Mouse (Mus musculus): ENCODE results near the gene Stim1. TPM values are rescaled to one million over a fixed set of nuclear protein-coding genes. Genes with fewer than 3 reads are reported as not detected.
A peak's percentile ranks its signal among the peaks of the same experiment; 100 is the strongest.

Gene Stim1
- polyA plus RNA-seq, 1 experiment: 37.0 TPM

GRCm38 (mm10) chr7:102243870-102244269 lies 23.7 kb upstream of the Stim1 start:
- TF ChIP-seq CTCF (conservative IDR thresholded peaks at IDR 0.05; ENCODE audit: insufficient read depth, insufficient read length, low read depth, low read length) (no peak), POLR2A (IDR thresholded peaks at IDR 0.05; ENCODE audit: low read depth, low read length) (no peak)
- H3K27me3 ChIP-seq (replicated peaks; ENCODE audit: control insufficient read depth, insufficient read depth, low read length): no peaks in the 10 kb centered on the region
- H3K27ac ChIP-seq (ENCODE audit: insufficient read depth, low read depth, low read length): no peak overlapping the region
- H3K4me1 ChIP-seq (ENCODE audit: control insufficient read depth, insufficient read depth, low read length): peaks cover 21% of the 10 kb centered on the region
- H3K36me3 ChIP-seq (ENCODE audit: control insufficient read depth, insufficient read depth, low read length): no peaks in the 10 kb centered on the region
- H3K4me3 ChIP-seq (ENCODE audit: insufficient read depth, low read depth, low read length): no peak overlapping the region
- peak; percentile 36 for DNase-seq
- 66% methylated on average over 2 of the region's 2 CpGs for WGBS

GRCm38 (mm10) chr7:102244782-102245535 lies 22.6 kb upstream of the Stim1 start:
- Histone ChIP-seq H3K36me3 (ENCODE audit: control insufficient read depth, insufficient read depth, low read length) (no peaks in the 10 kb centered on the region), H3K4me3 (ENCODE audit: insufficient read depth, low read depth, low read length) (no peak overlapping the region), H3K27ac (ENCODE audit: insufficient read depth, low read depth, low read length) (peak overlapping the region; percentile 32; the same call in 1 of the 2 replicates), H3K4me1 (ENCODE audit: control insufficient read depth, insufficient read depth, low read length) (peaks cover 24% of the 10 kb centered on the region), H3K27me3 (replicated peaks; ENCODE audit: control insufficient read depth, insufficient read depth, low read length) (no peaks in the 10 kb centered on the region)
- WGBS: 71% methylated on average over 3 of the region's 3 CpGs
- peak; percentile 36 for DNase-seq
- no peak for TF ChIP-seq POLR2A (IDR thresholded peaks at IDR 0.05; ENCODE audit: low read depth, low read length)
- no peak for TF ChIP-seq CTCF (conservative IDR thresholded peaks at IDR 0.05; ENCODE audit: insufficient read depth, insufficient read length, low read depth, low read length)

- Histone ChIP-seq H3K4me3 (ENCODE audit: insufficient read depth, low read depth, low read length) (no peak overlapping the region), H3K27ac (ENCODE audit: insufficient read depth, low read depth, low read length) (peak overlapping the region; percentile 32), H3K27me3 (replicated peaks; ENCODE audit: control insufficient read depth, insufficient read depth, low read length) (no peaks in the 10 kb centered on the region), H3K36me3 (ENCODE audit: control insufficient read depth, insufficient read depth, low read length) (no peaks in the 10 kb centered on the region), H3K4me1 (ENCODE audit: control insufficient read depth, insufficient read depth, low read length) (peaks cover 24% of the 10 kb centered on the region)
- WGBS: 27% methylated on average over 1 of the region's 1 CpGs
- TF ChIP-seq POLR2A (IDR thresholded peaks at IDR 0.05; ENCODE audit: low read depth, low read length) (no peak), CTCF (conservative IDR thresholded peaks at IDR 0.05; ENCODE audit: insufficient read depth, insufficient read length, low read depth, low read length) (no peak)
- DNase-seq: peak; percentile 14
Measured at GRCm38 (mm10) chr7:102245775-102246174, 21.8 kb upstream of the Stim1 start.

GRCm38 (mm10) chr7:102246265-102246664 lies 21.3 kb upstream of the Stim1 start:
- H3K4me3 ChIP-seq (ENCODE audit: insufficient read depth, low read depth, low read length): no peak overlapping the region
- H3K27me3 ChIP-seq (replicated peaks; ENCODE audit: control insufficient read depth, insufficient read depth, low read length): no peaks in the 10 kb centered on the region
- WGBS: 44% methylated on average over 6 of the region's 6 CpGs
- peaks cover 26% of the 10 kb centered on the region for H3K4me1 ChIP-seq (ENCODE audit: control insufficient read depth, insufficient read depth, low read length)
- no peak for TF ChIP-seq CTCF (conservative IDR thresholded peaks at IDR 0.05; ENCODE audit: insufficient read depth, insufficient read length, low read depth, low read length)
- TF ChIP-seq POLR2A (IDR thresholded peaks at IDR 0.05; ENCODE audit: low read depth, low read length): no peak
- peak overlapping the region; percentile 17; the same call in 1 of the 2 replicates for H3K27ac ChIP-seq (ENCODE audit: insufficient read depth, low read depth, low read length)
- H3K36me3 ChIP-seq (ENCODE audit: control insufficient read depth, insufficient read depth, low read length): no peaks in the 10 kb centered on the region
- peak; percentile 18 for DNase-seq

GRCm38 (mm10) chr7:102246956-102247797 lies 20.4 kb upstream of the Stim1 start:
- Histone ChIP-seq H3K4me3 (ENCODE audit: insufficient read depth, low read depth, low read length) (no peak overlapping the region), H3K27me3 (replicated peaks; ENCODE audit: control insufficient read depth, insufficient read depth, low read length) (no peaks in the 10 kb centered on the region), H3K27ac (ENCODE audit: insufficient read depth, low read depth, low read length) (no peak overlapping the region), H3K4me1 (ENCODE audit: control insufficient read depth, insufficient read depth, low read length) (peaks cover 26% of the 10 kb centered on the region), H3K36me3 (ENCODE audit: control insufficient read depth, insufficient read depth, low read length) (no peaks in the 10 kb centered on the region)
- DNase-seq: peak; percentile 36
- WGBS: 53% methylated on average over 12 of the region's 12 CpGs
- no peak for TF ChIP-seq CTCF (conservative IDR thresholded peaks at IDR 0.05; ENCODE audit: insufficient read depth, insufficient read length, low read depth, low read length)
- no peak for TF ChIP-seq POLR2A (IDR thresholded peaks at IDR 0.05; ENCODE audit: low read depth, low read length)

GRCm38 (mm10) chr7:102248691-102249404 lies 18.8 kb upstream of the Stim1 start:
- H3K36me3 ChIP-seq (ENCODE audit: control insufficient read depth, insufficient read depth, low read length): no peaks in the 10 kb centered on the region
- peaks cover 26% of the 10 kb centered on the region for H3K4me1 ChIP-seq (ENCODE audit: control insufficient read depth, insufficient read depth, low read length)
- H3K4me3 ChIP-seq (ENCODE audit: insufficient read depth, low read depth, low read length): peak overlapping the region; percentile 93
- 22% methylated on average over 16 of the region's 16 CpGs for WGBS
- peak; percentile 19 for DNase-seq
- TF ChIP-seq POLR2A (IDR thresholded peaks at IDR 0.05; ENCODE audit: low read depth, low read length) (no peak), CTCF (conservative IDR thresholded peaks at IDR 0.05; ENCODE audit: insufficient read depth, insufficient read length, low read depth, low read length) (no peak)
- peak overlapping the region; percentile 12; the same call in 1 of the 2 replicates for H3K27ac ChIP-seq (ENCODE audit: insufficient read depth, low read depth, low read length)
- H3K27me3 ChIP-seq (replicated peaks; ENCODE audit: control insufficient read depth, insufficient read depth, low read length): no peaks in the 10 kb centered on the region
